Mouse (Mus musculus): ENCODE results near the gene Plekhm3. TPM values are rescaled to one million over a fixed set of nuclear protein-coding genes. Genes with fewer than 3 reads are reported as not detected.

Gene Plekhm3
- total RNA-seq, 2 experiments from 2014 or later: 8.3 to 10.2 TPM

- no peak for DNase-seq
Measured at GRCm38 (mm10) chr1:64875156-64875555, 81.5 kb downstream of the Plekhm3 start.

DNA sequence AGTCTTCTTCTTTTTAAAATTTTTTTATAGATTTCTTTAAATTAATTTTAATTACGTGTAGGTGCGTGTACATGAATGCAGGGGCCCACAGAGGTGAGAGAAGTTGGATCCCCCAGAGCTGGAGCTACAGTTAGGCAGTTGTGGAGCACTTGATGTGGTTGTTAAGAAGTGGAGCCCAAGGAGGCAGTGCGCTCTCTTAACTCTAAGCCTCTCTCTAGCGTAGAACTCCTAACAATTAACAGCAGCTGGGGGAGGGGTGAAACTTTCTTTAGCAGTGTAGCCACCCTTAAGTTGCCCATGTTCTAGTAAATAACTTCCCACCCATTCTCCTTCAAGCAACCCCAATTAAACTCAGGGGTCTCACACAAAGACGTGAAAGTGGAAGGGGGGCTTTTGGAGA is 84.7 kb downstream of the Plekhm3 start:
- DNase-seq: no peak

DNA sequence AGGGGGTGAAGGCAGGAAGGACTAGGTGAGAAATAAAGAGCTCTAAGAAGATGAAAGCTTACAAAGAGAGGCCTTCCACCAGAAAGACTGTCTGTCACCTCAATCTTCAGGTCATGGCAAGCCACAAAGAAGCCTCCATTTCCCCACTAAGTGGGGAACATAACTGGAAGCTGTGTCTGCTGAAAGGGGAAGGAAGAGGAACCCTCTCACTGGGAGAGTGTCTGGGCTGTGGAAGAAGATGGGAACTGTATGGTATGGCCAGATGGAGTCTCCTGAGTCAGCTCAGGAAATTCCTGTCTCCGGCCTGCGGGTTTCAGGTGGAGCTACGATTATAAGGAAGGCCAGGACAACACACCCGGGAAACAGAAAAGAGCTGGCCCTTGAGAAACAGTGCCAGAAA is 88.9 kb downstream of the Plekhm3 start:
- no peak for DNase-seq

GRCm38 (mm10) chr1:64866140-64866539 is 90.5 kb downstream of the Plekhm3 start:
- no peak for DNase-seq

- DNase-seq: no peak
Measured at GRCm38 (mm10) chr1:64860235-64860920, 96.2 kb downstream of the Plekhm3 start.

DNA sequence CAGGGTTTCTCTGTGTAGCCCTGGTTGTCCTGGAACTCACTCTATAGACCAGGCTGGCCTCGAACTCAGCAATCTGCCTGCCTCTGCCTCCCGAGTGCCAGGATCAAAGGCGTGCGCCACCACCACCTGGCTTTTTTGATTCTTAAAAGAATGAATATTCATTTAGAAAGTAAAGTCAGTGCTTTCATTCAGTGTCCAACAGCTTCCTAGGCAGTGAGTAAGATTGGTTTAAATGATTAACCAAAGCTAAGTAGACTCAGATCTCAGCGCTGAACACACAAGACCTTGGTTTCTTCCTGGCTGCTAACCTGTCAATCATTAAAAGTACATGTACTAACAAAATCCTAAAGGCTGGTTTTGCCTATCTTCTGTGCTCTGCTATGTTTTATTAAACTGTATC is 96.8 kb downstream of the Plekhm3 start:
- no peak for DNase-seq

GRCm38 (mm10) chr1:64854835-64855234 is 101.8 kb downstream of the Plekhm3 start:
- no peak for DNase-seq

- no peak for DNase-seq
Measured at GRCm38 (mm10) chr1:64853738-64854730, 102.6 kb downstream of the Plekhm3 start.

DNA sequence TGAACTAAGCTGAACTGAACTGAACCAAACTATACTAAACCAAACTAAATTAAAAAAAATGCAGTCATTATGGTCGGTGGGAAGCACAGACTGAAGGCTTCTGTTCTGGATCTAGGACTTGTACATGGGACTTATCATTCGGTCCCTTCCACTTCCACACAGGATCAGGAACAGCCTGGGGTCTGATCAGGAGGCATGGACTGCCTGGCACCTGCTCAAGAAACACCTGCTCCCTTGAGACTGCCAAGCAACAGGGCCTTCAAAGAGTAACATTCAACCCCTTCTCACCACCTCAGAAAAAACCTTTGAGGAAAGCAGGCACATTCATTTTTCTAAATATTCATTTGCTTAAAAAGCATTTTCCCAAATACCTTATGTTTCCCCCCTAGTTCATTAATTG is 103.4 kb downstream of the Plekhm3 start:
- DNase-seq: no peak

- no peak for DNase-seq
Measured at GRCm38 (mm10) chr1:64852272-64852671, 104.4 kb downstream of the Plekhm3 start.

GRCm38 (mm10) chr1:64850345-64850744 is 106.3 kb downstream of the Plekhm3 start:
- DNase-seq: no peak

DNA sequence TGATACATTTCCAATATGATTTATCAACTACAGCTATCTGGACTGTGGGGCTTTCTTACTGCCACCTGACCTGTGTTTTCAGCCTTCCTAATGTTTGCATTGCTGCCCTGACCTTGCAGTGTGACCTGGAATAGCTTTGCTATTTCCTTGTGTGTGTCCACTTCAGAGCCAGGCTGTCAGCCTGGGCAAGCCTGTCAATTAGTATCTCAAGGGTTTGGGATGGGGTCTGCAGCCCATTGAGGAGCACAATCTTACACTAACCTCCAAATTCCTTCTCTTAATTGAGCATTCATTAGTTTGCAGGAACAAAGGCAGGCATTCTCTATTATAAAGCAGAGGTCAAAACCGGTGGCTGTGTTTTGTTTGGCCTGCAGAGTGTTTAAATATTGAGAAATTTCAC is 107.6 kb downstream of the Plekhm3 start:
- DNase-seq: no peak

DNA sequence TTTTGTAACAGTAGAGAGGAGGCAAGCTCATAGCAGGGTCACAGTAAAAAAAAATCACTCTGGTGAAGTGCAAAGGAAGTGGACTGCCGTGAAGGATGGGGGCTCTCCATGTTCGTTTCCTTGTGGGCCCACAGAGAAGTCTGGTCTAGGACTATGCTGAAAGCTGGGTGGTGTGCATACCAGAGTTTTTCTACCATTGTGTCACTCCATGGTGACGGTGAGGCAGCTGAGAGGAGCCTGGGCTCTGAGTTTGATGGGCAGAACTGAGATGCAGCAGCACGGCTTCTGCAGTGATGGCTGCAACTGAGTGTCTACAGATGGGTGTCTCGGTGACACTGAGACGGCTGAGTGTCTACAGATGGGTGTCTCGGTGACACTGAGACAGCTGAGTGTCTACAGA is 108.5 kb downstream of the Plekhm3 start:
- no peak for DNase-seq

DNA sequence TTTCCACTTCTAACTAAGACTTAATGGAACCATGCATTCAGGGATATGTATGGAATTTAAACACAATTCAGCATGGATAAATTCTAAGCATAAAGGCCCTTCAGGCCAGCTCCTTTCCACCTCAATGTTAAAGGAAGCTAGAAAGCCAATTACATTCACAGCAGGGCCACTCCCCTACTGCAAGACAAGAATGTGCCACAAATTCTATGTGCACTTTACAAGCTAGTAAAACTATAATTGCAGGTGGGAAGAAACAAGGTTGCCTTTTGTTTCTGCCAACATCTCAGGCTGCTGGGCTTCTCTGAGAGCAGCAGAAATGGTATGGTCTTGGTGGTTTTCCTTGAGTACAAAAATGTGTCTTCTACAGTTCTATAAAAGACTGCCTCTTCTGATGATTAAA is 109.1 kb downstream of the Plekhm3 start:
- DNase-seq: no peak

DNA sequence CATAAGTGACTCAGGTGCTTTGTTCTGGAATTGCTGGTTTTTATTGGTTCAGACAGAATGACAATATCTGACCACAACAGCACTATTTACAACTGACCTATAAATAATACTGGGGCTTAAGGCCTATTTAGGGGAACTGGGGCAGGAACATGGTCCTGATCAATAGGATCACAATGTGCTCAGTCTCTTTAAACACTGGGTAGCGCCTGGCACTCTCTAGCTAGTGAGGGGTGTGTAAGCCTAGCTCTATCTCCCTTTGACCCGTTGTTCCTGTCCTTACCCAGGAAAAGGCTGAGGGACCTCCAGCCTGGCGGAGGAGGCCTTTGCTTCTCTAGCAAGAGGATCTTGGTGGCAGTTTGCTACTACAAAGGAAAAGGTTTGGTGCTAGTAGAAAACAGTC is 111.6 kb downstream of the Plekhm3 start:
- no peak for DNase-seq

DNA sequence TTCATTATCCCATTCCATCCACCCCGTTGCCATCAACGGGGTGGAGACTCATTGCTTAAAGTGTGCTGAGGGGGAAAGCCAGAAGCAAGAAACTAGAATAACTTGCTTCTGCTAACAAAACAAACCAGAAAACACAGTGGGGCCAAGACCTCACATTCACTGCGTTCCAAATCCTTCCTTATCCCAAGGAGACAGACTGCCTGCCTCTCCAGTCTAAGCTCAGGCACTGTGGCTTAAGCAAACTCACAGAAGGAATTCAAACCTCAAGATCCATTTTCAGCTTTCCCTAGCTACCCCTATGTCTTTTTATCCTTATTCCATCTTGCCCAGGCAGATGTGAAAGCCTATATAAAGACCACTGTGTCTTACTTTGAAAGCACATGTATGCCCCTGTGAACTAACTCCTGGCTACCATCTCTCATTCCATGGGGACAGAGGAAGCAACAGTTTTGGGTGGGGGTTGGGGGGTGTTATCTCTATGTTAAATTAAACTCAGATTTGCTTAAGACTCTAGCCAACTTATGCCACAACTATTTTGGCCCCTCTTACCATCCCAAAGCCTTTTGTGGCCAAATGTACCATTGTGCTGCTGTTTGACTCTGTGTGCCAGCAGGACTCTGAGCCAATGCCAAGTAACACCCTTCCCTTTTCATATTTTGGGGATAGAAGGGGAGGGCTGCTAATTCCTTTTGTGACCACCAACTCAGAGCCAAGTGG is 112.6 kb downstream of the Plekhm3 start:
- DNase-seq: no peak

DNA sequence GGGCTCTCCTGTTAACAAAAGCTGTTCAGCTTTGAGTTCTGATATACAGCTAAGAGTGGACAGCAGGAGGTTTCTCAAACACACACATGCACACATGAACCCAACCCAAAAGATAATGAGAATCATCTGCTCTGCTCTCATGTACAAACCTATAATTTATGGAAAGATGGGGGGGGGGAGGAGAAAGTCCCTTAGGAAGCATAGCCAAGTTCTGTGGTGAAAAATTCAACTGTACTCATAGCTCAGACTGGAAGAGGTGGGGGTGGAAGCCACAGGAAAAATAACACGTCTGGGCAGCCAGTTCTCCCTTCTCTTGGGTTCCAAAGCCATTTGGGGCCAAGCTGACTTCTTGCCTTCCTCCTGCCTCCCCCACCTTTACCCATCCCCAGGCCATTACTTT is 115.7 kb downstream of the Plekhm3 start:
- DNase-seq: no peak

GRCm38 (mm10) chr1:64836584-64836983 is 120.0 kb downstream of the Plekhm3 start:
- no peak for DNase-seq

GRCm38 (mm10) chr1:64836114-64836513 is 120.5 kb downstream of the Plekhm3 start:
- DNase-seq: no peak

- no peak for DNase-seq
Measured at GRCm38 (mm10) chr1:64831552-64831951, 125.1 kb downstream of the Plekhm3 start.

GRCm38 (mm10) chr1:64827434-64827833 is 129.2 kb downstream of the Plekhm3 start:
- DNase-seq: no peak

GRCm38 (mm10) chr1:64826348-64827103 is 130.1 kb downstream of the Plekhm3 start:
- DNase-seq: no peak
